Mouse (Mus musculus) urinary bladder, postnatal 25 days (tissue): Measurements from ENCODE around the gene 2210418O10Rik.
"Not testable (repeated sequence)": the region's sequence is repeated elsewhere in the genome, so short reads cannot be mapped to it uniquely, and the experiment has no call there.

Experiments used
- DNase-seq: peaks from one replicate; pipeline ENCODE4 v3.0.0; 2022; ENCODE audit warnings: low spot score

2210418O10Rik gene

DNA sequence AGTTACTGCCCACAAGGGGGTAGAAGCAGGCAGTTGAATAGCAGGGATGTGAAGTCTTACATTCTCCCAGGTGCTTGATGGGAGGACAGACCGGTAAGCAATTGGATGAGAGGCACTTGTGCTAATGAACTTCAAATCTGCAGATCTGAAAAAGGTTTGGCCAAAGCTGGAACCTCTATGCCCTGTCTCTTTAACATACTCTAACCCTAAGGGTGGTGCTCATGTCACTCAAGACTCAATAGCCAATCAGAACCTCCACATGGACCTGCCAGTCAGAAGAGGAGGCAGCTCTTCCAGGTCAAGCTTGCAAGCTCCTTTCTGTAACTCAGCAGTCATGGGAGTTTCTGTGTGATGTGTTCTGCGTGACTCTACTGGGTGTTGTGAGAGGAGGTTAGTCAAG lies at the start of gene 2210418O10Rik:
Gene 2210418O10Rik (plus strand): TSS at position 301 of the 400 bp plus-strand sequence.
- not testable (repeated sequence) for DNase-seq

DNA sequence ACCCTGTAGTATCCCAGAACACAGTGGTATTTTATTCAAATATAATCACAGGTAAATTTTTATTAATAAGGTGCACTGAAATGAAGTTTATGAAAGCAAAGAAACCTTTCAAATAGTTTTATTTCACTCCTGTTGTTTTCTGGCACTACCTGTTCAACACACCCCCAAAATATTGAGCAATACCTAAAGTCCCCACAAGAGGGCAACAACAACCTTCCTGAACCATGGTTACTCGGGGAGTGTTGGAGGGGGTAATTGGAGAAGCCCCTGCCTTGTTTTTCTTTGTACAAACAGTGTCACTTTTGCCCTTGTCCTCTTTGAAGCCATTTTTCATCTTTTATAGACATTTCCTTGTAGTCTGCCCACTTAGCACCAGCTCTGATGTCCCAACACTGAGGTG lies 22.1 kb downstream of the 2210418O10Rik start:
- DNase-seq = not testable (repeated sequence)
